Mouse (Mus musculus) lung, embryonic 15.5 days (tissue): ENCODE measurements around the gene Erc2. TPM values are rescaled to one million over a fixed set of nuclear protein-coding genes. Genes with fewer than 3 reads are reported as not detected.

ENCODE experiments used
- ATAC-seq: fragments of 200-750 bp; cut with Nextera tagmentation; 2 replicates; pipeline ENCODE4 v1.8.0; 2017; ENCODE audit warnings: moderate number of reproducible peaks, borderline replicate concordance; ENCODE audit not compliant: low FRiP score, low TSS enrichment; ENCODE audit errors: extremely low read depth
- H3K27ac ChIP-seq: fragments of 300-500 bp; sonication (generic); 2 replicates; pipeline ENCODE4 v1.5.1; 2015; ENCODE audit warnings: moderate library complexity, mild to moderate bottlenecking, inconsistent platforms
- H3K27me3 ChIP-seq: fragments of 300-500 bp; sonication (generic); 2 replicates; pipeline ENCODE4 v1.6.1; 2015; ENCODE audit warnings: inconsistent platforms
- H3K36me3 ChIP-seq: fragments of 300-500 bp; sonication (generic); 2 replicates; pipeline ENCODE4 v1.6.1; 2015; ENCODE audit warnings: inconsistent platforms
- H3K4me1 ChIP-seq: fragments of 300-500 bp; sonication (generic); 2 replicates; pipeline ENCODE4 v1.6.1; 2015; ENCODE audit warnings: inconsistent platforms
- H3K4me2 ChIP-seq: fragments of 300-500 bp; sonication (generic); 2 replicates; pipeline ENCODE4 v1.6.1; 2015; ENCODE audit warnings: inconsistent platforms, mild to moderate bottlenecking, moderate library complexity
- H3K4me3 ChIP-seq: fragments of 300-500 bp; sonication (generic); 2 replicates; pipeline ENCODE4 v1.5.1; 2015; ENCODE audit warnings: mild to moderate bottlenecking, inconsistent platforms
- H3K9ac ChIP-seq: fragments of 300-500 bp; sonication (generic); 2 replicates; pipeline ENCODE4 v1.6.1; 2015; ENCODE audit warnings: inconsistent platforms
- H3K9me3 ChIP-seq: fragments of 300-500 bp; sonication (generic); 2 replicates; pipeline ENCODE4 v1.6.1; 2016; ENCODE audit warnings: inconsistent platforms
- WGBS: fragments of 180-500 bp; shearing (Covaris S2); methylation state at CpG from one replicate; pipeline ENCODE4 v1.1.7; 2015; 5-methylcytosine and 5-hydroxymethylcytosine counted together
- polyA plus RNA-seq: library from polyadenylated mRNA; unstranded; fragments of >200 nt; fragmentation: Nextera tagmentation; extraction: Ambion mirVana; gene quantifications from 2 replicates; pipeline ENCODE4 v1.2.1, GENCODE M21; 2015

Erc2 gene
- polyA plus RNA-seq, 1 experiment from 2014 or later: 2.3 TPM

GRCm38 (mm10) chr14:27628701-27629100 is 6.5 kb downstream of the Erc2 start:
- Histone ChIP-seq H3K27me3 (peaks cover 5% of the 10 kb centered on the region), H3K9ac (no peak overlapping the region), H3K4me3 (no peak overlapping the region), H3K9me3 (no peaks in the 10 kb centered on the region), H3K4me1 (no peaks in the 10 kb centered on the region), H3K4me2 (no peak overlapping the region), H3K36me3 (no peaks in the 10 kb centered on the region), H3K27ac (no peak overlapping the region)
- 64% methylated on average over 10 of the region's 10 CpGs for WGBS
- no peak for ATAC-seq

DNA sequence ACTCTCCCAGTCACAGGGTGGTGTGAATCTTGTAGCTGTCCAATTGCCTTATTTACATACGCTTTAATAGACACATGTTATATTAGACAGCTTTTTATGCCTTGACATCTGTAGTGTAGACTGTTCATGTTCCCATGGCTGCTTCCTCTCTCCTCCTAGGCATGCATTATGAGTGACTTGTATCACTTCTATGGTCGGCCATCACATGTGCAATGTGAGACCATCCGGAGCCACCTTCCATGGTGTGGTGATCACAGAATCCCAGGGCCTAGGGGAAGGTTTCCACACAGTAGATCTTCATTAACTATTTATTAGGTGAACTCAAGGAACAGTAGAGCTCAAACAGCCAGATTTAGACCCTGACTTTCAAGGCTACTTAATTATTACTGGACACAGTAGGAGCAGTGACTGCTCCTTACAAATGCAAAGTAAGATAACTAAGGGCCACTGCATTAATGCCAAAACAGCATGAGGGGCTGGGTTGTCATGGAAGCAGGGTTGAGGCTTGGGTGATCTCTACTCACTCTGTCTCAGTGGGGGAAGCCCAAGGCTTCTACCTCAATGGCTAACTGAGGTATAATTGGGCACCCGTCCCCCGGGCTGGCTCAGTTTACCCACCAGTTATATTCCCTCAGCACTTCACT is 7.3 kb downstream of the Erc2 start:
- Histone ChIP-seq H3K9me3 (no peaks in the 10 kb centered on the region), H3K9ac (no peak overlapping the region), H3K4me3 (no peak overlapping the region), H3K4me1 (no peaks in the 10 kb centered on the region), H3K36me3 (no peaks in the 10 kb centered on the region), H3K27ac (no peak overlapping the region), H3K4me2 (no peak overlapping the region), H3K27me3 (no peaks in the 10 kb centered on the region)
- ATAC-seq: no peak
- 75% methylated on average over 5 of the region's 5 CpGs for WGBS

- H3K27ac ChIP-seq: no peak overlapping the region
- H3K4me1 ChIP-seq: no peaks in the 10 kb centered on the region
- no peaks in the 10 kb centered on the region for H3K9me3 ChIP-seq
- no peaks in the 10 kb centered on the region for H3K36me3 ChIP-seq
- no peak for ATAC-seq
- H3K4me2 ChIP-seq: no peak overlapping the region
- no peak overlapping the region for H3K9ac ChIP-seq
- H3K4me3 ChIP-seq: no peak overlapping the region
- H3K27me3 ChIP-seq: no peaks in the 10 kb centered on the region
- WGBS: 76% methylated on average over 9 of the region's 9 CpGs
Observed at GRCm38 (mm10) chr14:27630973-27631640, 8.9 kb downstream of the Erc2 start.

- WGBS: 73% methylated on average over 6 of the region's 6 CpGs
- Histone ChIP-seq H3K4me3 (no peak overlapping the region), H3K9ac (no peak overlapping the region), H3K27me3 (no peaks in the 10 kb centered on the region), H3K36me3 (no peaks in the 10 kb centered on the region), H3K27ac (no peak overlapping the region), H3K9me3 (no peaks in the 10 kb centered on the region), H3K4me2 (no peak overlapping the region), H3K4me1 (no peaks in the 10 kb centered on the region)
- no peak for ATAC-seq
Observed at GRCm38 (mm10) chr14:27634761-27635160, 12.5 kb downstream of the Erc2 start.

GRCm38 (mm10) chr14:27636556-27636955 is 14.3 kb downstream of the Erc2 start:
- H3K9me3 ChIP-seq: no peaks in the 10 kb centered on the region
- H3K9ac ChIP-seq: no peak overlapping the region
- no peak overlapping the region for H3K4me2 ChIP-seq
- no peaks in the 10 kb centered on the region for H3K27me3 ChIP-seq
- H3K4me1 ChIP-seq: no peaks in the 10 kb centered on the region
- ATAC-seq: no peak
- no peak overlapping the region for H3K27ac ChIP-seq
- WGBS: 77% methylated on average over 2 of the region's 2 CpGs
- H3K4me3 ChIP-seq: no peak overlapping the region
- no peaks in the 10 kb centered on the region for H3K36me3 ChIP-seq

DNA sequence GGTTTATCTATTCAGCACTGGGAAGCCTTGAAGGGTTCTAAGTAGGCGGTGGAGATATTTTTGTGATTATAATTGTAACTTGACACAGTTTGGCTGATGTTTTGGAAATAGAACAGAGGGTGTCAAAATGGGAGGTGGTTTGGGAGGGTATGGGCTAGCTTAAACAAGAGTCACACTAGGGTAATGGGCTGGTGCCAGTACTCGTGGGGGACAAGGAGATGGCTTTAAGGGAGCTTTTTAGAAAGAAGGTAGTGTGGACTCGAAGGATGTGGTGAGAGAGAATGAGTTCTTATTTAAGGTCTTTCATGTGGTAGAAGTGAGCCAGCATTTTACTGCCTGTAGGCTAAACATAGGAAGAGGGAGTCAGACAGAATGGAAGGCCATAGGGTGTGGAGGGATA is 19.2 kb downstream of the Erc2 start:
- Histone ChIP-seq H3K4me2 (no peak overlapping the region), H3K36me3 (no peaks in the 10 kb centered on the region), H3K4me3 (no peak overlapping the region), H3K9me3 (no peaks in the 10 kb centered on the region), H3K27me3 (no peaks in the 10 kb centered on the region), H3K4me1 (no peaks in the 10 kb centered on the region), H3K27ac (no peak overlapping the region), H3K9ac (no peak overlapping the region)
- WGBS: 79% methylated on average over 3 of the region's 3 CpGs
- no peak for ATAC-seq

- no peak overlapping the region for H3K4me2 ChIP-seq
- H3K4me1 ChIP-seq: no peaks in the 10 kb centered on the region
- no peaks in the 10 kb centered on the region for H3K36me3 ChIP-seq
Observed at GRCm38 (mm10) chr14:27642981-27643380, 20.8 kb downstream of the Erc2 start.

GRCm38 (mm10) chr14:27654670-27655069 is 32.4 kb downstream of the Erc2 start:
- H3K4me2 ChIP-seq: no peak overlapping the region
- 11% methylated on average over 11 of the region's 11 CpGs for WGBS
- H3K4me1 ChIP-seq: no peaks in the 10 kb centered on the region
- no peak overlapping the region for H3K4me3 ChIP-seq
- H3K27ac ChIP-seq: no peak overlapping the region
- no peak overlapping the region for H3K9ac ChIP-seq
- H3K9me3 ChIP-seq: no peaks in the 10 kb centered on the region
- H3K36me3 ChIP-seq: no peaks in the 10 kb centered on the region
- no peak for ATAC-seq
- no peaks in the 10 kb centered on the region for H3K27me3 ChIP-seq

More at GRCm38 (mm10) chr14:27642981-27643380, 20.8 kb downstream of the Erc2 start:
- ATAC-seq: no peak
- Histone ChIP-seq H3K4me3 (no peak overlapping the region), H3K9me3 (no peaks in the 10 kb centered on the region), H3K27me3 (no peaks in the 10 kb centered on the region), H3K27ac (no peak overlapping the region), H3K9ac (no peak overlapping the region)
- WGBS: 54% methylated on average over 2 of the region's 2 CpGs

DNA sequence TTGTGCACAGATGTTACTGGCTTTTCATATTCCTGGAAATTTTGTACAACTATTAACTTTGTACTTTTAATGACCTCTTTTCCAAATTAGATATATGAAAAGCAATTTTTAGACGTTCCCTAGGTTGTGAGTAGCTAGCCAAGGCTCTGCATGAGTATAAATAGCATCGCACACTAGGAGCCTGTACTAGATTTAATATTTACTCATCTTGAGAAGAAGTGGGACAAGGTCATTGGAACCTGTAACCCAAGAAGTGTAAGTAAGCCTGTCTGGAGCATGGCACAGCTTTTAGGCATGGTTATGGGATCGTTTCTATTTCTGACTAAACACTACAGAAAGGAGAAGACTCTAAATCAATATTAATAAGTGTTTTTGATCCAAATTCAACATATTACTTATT is 36.4 kb downstream of the Erc2 start:
- Histone ChIP-seq H3K9ac (no peak overlapping the region), H3K36me3 (no peaks in the 10 kb centered on the region), H3K4me1 (no peaks in the 10 kb centered on the region), H3K4me2 (no peak overlapping the region), H3K27me3 (no peaks in the 10 kb centered on the region), H3K9me3 (no peaks in the 10 kb centered on the region), H3K4me3 (no peak overlapping the region), H3K27ac (no peak overlapping the region)
- WGBS: 51% methylated on average over 3 of the region's 3 CpGs
- ATAC-seq: no peak

GRCm38 (mm10) chr14:27661466-27661865 is 39.2 kb downstream of the Erc2 start:
- H3K9ac ChIP-seq: no peak overlapping the region
- no peak overlapping the region for H3K27ac ChIP-seq
- H3K4me3 ChIP-seq: no peak overlapping the region
- H3K4me2 ChIP-seq: no peak overlapping the region
- H3K9me3 ChIP-seq: no peaks in the 10 kb centered on the region
- no peaks in the 10 kb centered on the region for H3K27me3 ChIP-seq
- ATAC-seq: no peak
- no peaks in the 10 kb centered on the region for H3K4me1 ChIP-seq
- no peaks in the 10 kb centered on the region for H3K36me3 ChIP-seq
- WGBS: 26% methylated on average over 4 of the region's 4 CpGs

- no peak overlapping the region for H3K27ac ChIP-seq
- no peaks in the 10 kb centered on the region for H3K36me3 ChIP-seq
- no peak overlapping the region for H3K4me3 ChIP-seq
- H3K27me3 ChIP-seq: no peaks in the 10 kb centered on the region
- no peak overlapping the region for H3K4me2 ChIP-seq
- no peaks in the 10 kb centered on the region for H3K4me1 ChIP-seq
- H3K9ac ChIP-seq: no peak overlapping the region
- ATAC-seq: no peak
- H3K9me3 ChIP-seq: no peaks in the 10 kb centered on the region
Observed at GRCm38 (mm10) chr14:27662251-27662650, 40.0 kb downstream of the Erc2 start.

- no peaks in the 10 kb centered on the region for H3K4me1 ChIP-seq
- no peak overlapping the region for H3K4me2 ChIP-seq
- no peaks in the 10 kb centered on the region for H3K36me3 ChIP-seq
- H3K9ac ChIP-seq: no peak overlapping the region
- H3K27ac ChIP-seq: no peak overlapping the region
- no peaks in the 10 kb centered on the region for H3K27me3 ChIP-seq
- WGBS: 80% methylated on average over 11 of the region's 11 CpGs
- ATAC-seq: no peak
- no peak overlapping the region for H3K4me3 ChIP-seq
- no peaks in the 10 kb centered on the region for H3K9me3 ChIP-seq
Observed at GRCm38 (mm10) chr14:27667016-27667852, 45.0 kb downstream of the Erc2 start.
